Mouse (Mus musculus) heart, embryonic 13.5 days (tissue): ENCODE measurements around the gene H2-DMb2. TPM values are rescaled to one million over a fixed set of nuclear protein-coding genes. Genes with fewer than 3 reads are reported as not detected.
A peak's percentile ranks its signal among the peaks of the same experiment; 100 is the strongest.

Experiments used
- ATAC-seq: fragments of 200-750 bp; cut with Nextera tagmentation; 2 replicates; pipeline ENCODE4 v1.8.0; 2017; ENCODE audit warnings: moderate TSS enrichment; ENCODE audit not compliant: insufficient number of reproducible peaks, low FRiP score, low TSS enrichment; ENCODE audit errors: extremely low read depth
- H3K27ac ChIP-seq: fragments of 300-500 bp; sonication (generic); replicated peaks from 2 replicates; pipeline ENCODE4 v1.5.1; 2015; ENCODE audit warnings: moderate library complexity, mild to moderate bottlenecking, inconsistent platforms
- H3K27me3 ChIP-seq: fragments of 300-500 bp; sonication (generic); replicated peaks from 2 replicates; pipeline ENCODE4 v1.6.1; 2015; ENCODE audit warnings: mild to moderate bottlenecking, inconsistent platforms
- H3K36me3 ChIP-seq: fragments of 300-500 bp; sonication (generic); 2 replicates; pipeline ENCODE4 v1.6.1; 2015; ENCODE audit warnings: mild to moderate bottlenecking, inconsistent platforms
- H3K4me1 ChIP-seq: fragments of 300-500 bp; sonication (generic); 2 replicates; pipeline ENCODE4 v1.6.1; 2015; ENCODE audit warnings: inconsistent platforms
- H3K4me2 ChIP-seq: fragments of 300-500 bp; sonication (generic); 2 replicates; pipeline ENCODE4 v1.6.1; 2015; ENCODE audit warnings: inconsistent platforms, mild to moderate bottlenecking, moderate library complexity
- H3K4me3 ChIP-seq: fragments of 300-500 bp; sonication (generic); 2 replicates; pipeline ENCODE4 v1.5.1; 2015; ENCODE audit warnings: moderate library complexity, mild to moderate bottlenecking, inconsistent platforms
- H3K9ac ChIP-seq: fragments of 300-500 bp; sonication (generic); 2 replicates; pipeline ENCODE4 v1.6.1; 2015; ENCODE audit warnings: inconsistent platforms, mild to moderate bottlenecking, moderate library complexity
- H3K9me3 ChIP-seq: fragments of 300-500 bp; sonication (generic); 2 replicates; pipeline ENCODE4 v1.6.1; 2016; ENCODE audit warnings: inconsistent platforms
- WGBS: fragments of 180-500 bp; shearing (Covaris S2); methylation state at CpG from one replicate; pipeline ENCODE4 v1.1.7; 2015; ENCODE audit warnings: mixed read lengths; 5-methylcytosine and 5-hydroxymethylcytosine counted together
- polyA plus RNA-seq: library from polyadenylated mRNA; unstranded; fragments of >200 nt; fragmentation: Nextera tagmentation; extraction: Ambion mirVana; gene quantifications from 2 replicates; pipeline ENCODE4 v1.2.1, GENCODE M21; 2015

The H2-DMb2 gene
- polyA plus RNA-seq: 0.15 and 0.20 TPM in 2 replicates

GRCm38 (mm10) chr17:34143033-34143432 lies at the start of gene H2-DMb2:
Gene H2-DMb2, plus strand, starts transcription at chr17:34143307.
- Histone ChIP-seq H3K4me1 (peaks cover 19% of the 10 kb centered on the region), H3K4me2 (no peak within 1 kb of the TSS), H3K9ac (no peak within 1 kb of the TSS), H3K4me3 (no peak within 1 kb of the TSS), H3K9me3 (no peaks in the 10 kb centered on the region), H3K36me3 (no peaks in the 10 kb centered on the region), H3K27ac (no peak within 1 kb of the TSS), H3K27me3 (peaks cover 74% of the 10 kb centered on the region)
- ATAC-seq: no peak
- 39% methylated on average over 7 of the region's 7 CpGs for WGBS

- no peaks in the 10 kb centered on the region for H3K36me3 ChIP-seq
These were observed 48.6 kb upstream of the H2-DMb2 start for GRCm38 (mm10) chr17:34094283-34095035.

GRCm38 (mm10) chr17:34096497-34097010 lies 46.6 kb upstream of the H2-DMb2 start:
- Histone ChIP-seq H3K27me3 (peaks cover 10% of the 10 kb centered on the region), H3K9ac (no peak overlapping the region), H3K4me1 (peaks cover 22% of the 10 kb centered on the region), H3K27ac (no peak overlapping the region), H3K9me3 (no peaks in the 10 kb centered on the region), H3K36me3 (no peaks in the 10 kb centered on the region), H3K4me3 (no peak overlapping the region), H3K4me2 (no peak overlapping the region)
- no peak for ATAC-seq
- 75% methylated on average over 3 of the region's 3 CpGs for WGBS

More at GRCm38 (mm10) chr17:34094283-34095035, 48.6 kb upstream of the H2-DMb2 start:
- ATAC-seq: no peak
- H3K4me2 ChIP-seq: no peak overlapping the region
- H3K9ac ChIP-seq: no peak overlapping the region
- H3K4me3 ChIP-seq: no peak overlapping the region
- peaks cover 4% of the 10 kb centered on the region; the same call in 1 of the 2 replicates for H3K27me3 ChIP-seq
- H3K9me3 ChIP-seq: no peaks in the 10 kb centered on the region
- 79% methylated on average over 27 of the region's 27 CpGs for WGBS
- H3K27ac ChIP-seq: no peak overlapping the region
- H3K4me1 ChIP-seq: peaks cover 16% of the 10 kb centered on the region

GRCm38 (mm10) chr17:34097272-34097671 lies 45.8 kb upstream of the H2-DMb2 start:
- no peaks in the 10 kb centered on the region for H3K9me3 ChIP-seq
- peaks cover 10% of the 10 kb centered on the region for H3K27me3 ChIP-seq
- no peak overlapping the region for H3K4me2 ChIP-seq
- H3K27ac ChIP-seq: no peak overlapping the region
- H3K4me3 ChIP-seq: no peak overlapping the region
- H3K4me1 ChIP-seq: peaks cover 24% of the 10 kb centered on the region
- H3K9ac ChIP-seq: no peak overlapping the region
- no peak for ATAC-seq
- H3K36me3 ChIP-seq: no peaks in the 10 kb centered on the region
- WGBS: 68% methylated on average over 5 of the region's 5 CpGs

- Histone ChIP-seq H3K36me3 (no peaks in the 10 kb centered on the region), H3K27ac (no peak overlapping the region), H3K9ac (no peak overlapping the region), H3K9me3 (no peaks in the 10 kb centered on the region), H3K4me1 (peaks cover 11% of the 10 kb centered on the region), H3K4me3 (no peak overlapping the region), H3K4me2 (no peak overlapping the region), H3K27me3 (peaks cover 10% of the 10 kb centered on the region)
- 38% methylated on average over 10 of the region's 10 CpGs for WGBS
- ATAC-seq: no peak
These were observed 44.2 kb upstream of the H2-DMb2 start for GRCm38 (mm10) chr17:34098709-34099479.

GRCm38 (mm10) chr17:34099531-34099930 lies 43.6 kb upstream of the H2-DMb2 start:
- 52% methylated on average over 5 of the region's 5 CpGs for WGBS

GRCm38 (mm10) chr17:34101185-34101584 lies 41.9 kb upstream of the H2-DMb2 start:
- Histone ChIP-seq H3K9ac (no peak overlapping the region), H3K27ac (no peak overlapping the region), H3K4me3 (no peak overlapping the region; the same call in 1 of the 2 replicates), H3K4me1 (peaks cover 9% of the 10 kb centered on the region), H3K27me3 (peaks cover 6% of the 10 kb centered on the region), H3K4me2 (no peak overlapping the region), H3K9me3 (0 out of 2 replicates have a peak, but pooled peaks cover 4% of the 10 kb centered on the region), H3K36me3 (no peaks in the 10 kb centered on the region)
- no peak for ATAC-seq
- 21% methylated on average over 5 of the region's 5 CpGs for WGBS

More at GRCm38 (mm10) chr17:34099531-34099930, 43.6 kb upstream of the H2-DMb2 start:
- no peak overlapping the region for H3K27ac ChIP-seq
- no peak overlapping the region for H3K9ac ChIP-seq
- H3K4me3 ChIP-seq: no peak overlapping the region
- H3K9me3 ChIP-seq: no peaks in the 10 kb centered on the region
- no peak for ATAC-seq
- peaks cover 6% of the 10 kb centered on the region for H3K27me3 ChIP-seq
- H3K4me1 ChIP-seq: peaks cover 9% of the 10 kb centered on the region
- no peak overlapping the region for H3K4me2 ChIP-seq
- H3K36me3 ChIP-seq: no peaks in the 10 kb centered on the region

- Histone ChIP-seq H3K4me1 (peaks cover 9% of the 10 kb centered on the region), H3K27ac (no peak overlapping the region), H3K9ac (peak overlapping the region; percentile 61), H3K27me3 (peaks cover 6% of the 10 kb centered on the region), H3K4me2 (peak overlapping the region; percentile 62), H3K4me3 (peak overlapping the region; percentile 34), H3K36me3 (no peaks in the 10 kb centered on the region), H3K9me3 (0 out of 2 replicates have a peak, but pooled peaks cover 4% of the 10 kb centered on the region)
- 6% methylated on average over 12 of the region's 12 CpGs for WGBS
- 0 out of 2 replicates have a peak, but pooled peaks have one; percentile 66 for ATAC-seq
These were observed 41.5 kb upstream of the H2-DMb2 start for GRCm38 (mm10) chr17:34101604-34102032.

- H3K27ac ChIP-seq: no peak overlapping the region
- 68% methylated on average over 6 of the region's 6 CpGs for WGBS
- no peak for ATAC-seq
- H3K4me3 ChIP-seq: no peak overlapping the region
- H3K4me2 ChIP-seq: no peak overlapping the region
- no peak overlapping the region for H3K9ac ChIP-seq
- H3K36me3 ChIP-seq: no peaks in the 10 kb centered on the region
- H3K27me3 ChIP-seq: peaks cover 6% of the 10 kb centered on the region
- peaks cover 9% of the 10 kb centered on the region for H3K4me1 ChIP-seq
- 0 out of 2 replicates have a peak, but pooled peaks cover 4% of the 10 kb centered on the region for H3K9me3 ChIP-seq
These were observed 40.3 kb upstream of the H2-DMb2 start for GRCm38 (mm10) chr17:34102831-34103230.

GRCm38 (mm10) chr17:34104804-34105203 lies 38.3 kb upstream of the H2-DMb2 start:
- Histone ChIP-seq H3K4me2 (no peak overlapping the region), H3K27me3 (peaks cover 6% of the 10 kb centered on the region), H3K36me3 (peaks cover 10% of the 10 kb centered on the region), H3K4me3 (no peak overlapping the region), H3K9me3 (0 out of 2 replicates have a peak, but pooled peaks cover 4% of the 10 kb centered on the region), H3K4me1 (peaks cover 6% of the 10 kb centered on the region), H3K9ac (no peak overlapping the region), H3K27ac (no peak overlapping the region)
- 73% methylated on average over 9 of the region's 9 CpGs for WGBS
- ATAC-seq: no peak

GRCm38 (mm10) chr17:34106555-34106954 lies 36.6 kb upstream of the H2-DMb2 start:
- no peaks in the 10 kb centered on the region for H3K27me3 ChIP-seq
- H3K9me3 ChIP-seq: 0 out of 2 replicates have a peak, but pooled peaks cover 4% of the 10 kb centered on the region
- no peak overlapping the region for H3K27ac ChIP-seq
- H3K4me2 ChIP-seq: no peak overlapping the region
- H3K9ac ChIP-seq: no peak overlapping the region
- 77% methylated on average over 7 of the region's 7 CpGs for WGBS
- peaks cover 27% of the 10 kb centered on the region for H3K36me3 ChIP-seq
- ATAC-seq: no peak
- H3K4me1 ChIP-seq: peaks cover 6% of the 10 kb centered on the region
- H3K4me3 ChIP-seq: no peak overlapping the region
